Mouse (Mus musculus): ENCODE results near the gene Dand5.

The Dand5 gene

GRCm38 (mm10) chr8:84784681-84785505, 37.7 kb downstream of the Dand5 start:
- in situ Hi-C loops (cut with MseI, MboI) = no loop called here

GRCm38 (mm10) chr8:84783919-84784581, 38.6 kb downstream of the Dand5 start:
- in situ Hi-C loops (cut with MseI, MboI) = no loop called here

- in situ Hi-C loops (cut with MseI, MboI) = no loop called here
Observed at GRCm38 (mm10) chr8:84783198-84783918, 39.3 kb downstream of the Dand5 start.

- in situ Hi-C loops (cut with MseI, MboI) = no loop called here
Observed at GRCm38 (mm10) chr8:84782680-84783079, 39.9 kb downstream of the Dand5 start.

- in situ Hi-C loops (cut with MseI, MboI) = no loop called here
Observed at GRCm38 (mm10) chr8:84781686-84782505, 40.7 kb downstream of the Dand5 start.

- in situ Hi-C loops (cut with MseI, MboI) = no loop called here
Observed at GRCm38 (mm10) chr8:84780949-84781680, 41.5 kb downstream of the Dand5 start.

- in situ Hi-C loops (cut with MseI, MboI) = no loop called here
Observed at GRCm38 (mm10) chr8:84780225-84780555, 42.4 kb downstream of the Dand5 start.

- in situ Hi-C loops (cut with MseI, MboI) = no loop called here
Observed at GRCm38 (mm10) chr8:84779519-84780224, 43.0 kb downstream of the Dand5 start.

- in situ Hi-C loops (cut with MseI, MboI) = no loop called here
Observed at GRCm38 (mm10) chr8:84778638-84779380, 43.8 kb downstream of the Dand5 start.

- in situ Hi-C loops (cut with MseI, MboI) = no loop called here
Observed at GRCm38 (mm10) chr8:84777899-84778637, 44.6 kb downstream of the Dand5 start.

- in situ Hi-C loops (cut with MseI, MboI) = no loop called here
Observed at GRCm38 (mm10) chr8:84776569-84776968, 46.1 kb downstream of the Dand5 start.

- in situ Hi-C loops (cut with MseI, MboI) = no loop called here
Observed at GRCm38 (mm10) chr8:84775621-84776113, 47.0 kb downstream of the Dand5 start.

GRCm38 (mm10) chr8:84775105-84775591, 47.5 kb downstream of the Dand5 start:
- in situ Hi-C loops (cut with MseI, MboI) = no loop called here

- in situ Hi-C loops (cut with MseI, MboI) = no loop called here
Observed at GRCm38 (mm10) chr8:84774473-84774911, 48.1 kb downstream of the Dand5 start.

GRCm38 (mm10) chr8:84773833-84774232, 48.8 kb downstream of the Dand5 start:
- in situ Hi-C loops (cut with MseI, MboI) = no loop called here

- in situ Hi-C loops (cut with MseI, MboI) = no loop called here
Observed at GRCm38 (mm10) chr8:84773304-84773703, 49.3 kb downstream of the Dand5 start.

GRCm38 (mm10) chr8:84772628-84773027, 50.0 kb downstream of the Dand5 start:
- in situ Hi-C loops (cut with MseI, MboI) = no loop called here

- in situ Hi-C loops (cut with MseI, MboI) = no loop called here
Observed at GRCm38 (mm10) chr8:84771941-84772378, 50.7 kb downstream of the Dand5 start.

Measured in mouse trophoblast stem cell (cell line).